Mouse (Mus musculus) right cerebral cortex, postnatal 10 days (tissue): ENCODE measurements around the gene 1700007K13Rik.

ENCODE experiments used
- DNase-seq, 2 experiments: peaks; one replicate each; pipeline ENCODE4 v3.0.0; 2021; ENCODE audit warnings: low spot score in 2 of 2

1700007K13Rik gene

DNA sequence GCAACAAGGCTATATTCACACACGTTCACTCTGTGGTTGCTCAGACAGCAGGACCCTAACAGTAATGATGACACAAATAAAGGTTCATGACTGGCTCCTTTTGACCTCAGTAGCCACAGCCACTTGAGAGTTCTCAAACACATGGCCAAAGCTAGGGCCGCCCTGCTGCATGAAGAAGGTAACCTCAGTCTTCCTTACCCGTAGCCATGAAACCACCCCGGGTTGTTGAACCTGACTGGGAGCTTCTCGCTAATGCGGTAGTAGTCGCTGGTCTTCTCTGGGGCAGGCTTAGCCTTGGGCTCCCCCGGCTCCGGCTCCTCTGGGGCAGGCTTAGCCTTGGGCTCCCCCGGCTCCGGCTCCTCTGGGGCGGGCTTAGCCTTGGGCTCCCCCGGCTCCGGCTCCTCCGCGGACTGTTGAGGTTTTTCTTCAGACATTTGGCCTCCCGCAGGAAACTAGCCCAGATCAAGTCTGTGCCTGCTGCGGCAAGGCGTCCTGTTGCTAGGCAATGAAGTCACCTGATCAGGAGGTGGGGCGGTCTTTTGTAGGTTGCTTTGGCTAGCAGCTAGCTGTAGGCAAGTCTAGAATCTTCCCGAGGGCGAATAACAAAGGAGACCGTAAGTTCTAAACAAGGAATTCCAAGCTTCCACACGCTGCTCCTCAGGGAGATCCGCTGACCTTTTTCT lies at the start of gene 1700007K13Rik:
Gene 1700007K13Rik (minus strand): TSS at position 497 of the 683 bp plus-strand sequence.
- peak; percentile 80 to 86 for DNase-seq

DNA sequence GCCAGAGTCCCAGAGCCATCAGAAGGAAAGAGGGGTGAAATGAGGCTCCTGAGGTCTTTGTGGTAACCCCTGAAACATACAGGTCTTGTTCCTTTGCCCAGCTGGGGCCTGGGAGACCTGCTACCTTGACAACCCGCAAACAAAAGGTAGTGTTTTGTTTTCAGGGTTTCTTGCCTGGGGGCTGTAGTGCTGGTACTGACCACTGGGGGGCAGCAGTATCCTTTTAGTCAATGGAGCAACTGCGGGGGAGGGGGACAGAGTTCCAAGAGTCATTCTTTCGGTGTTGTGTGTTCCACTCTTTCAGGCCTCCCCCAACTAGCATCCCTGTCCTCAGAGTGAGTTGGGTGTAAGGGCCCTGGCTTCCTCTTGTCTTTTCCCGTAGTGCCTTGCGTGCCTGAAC lies 48.4 kb upstream of the 1700007K13Rik start:
- DNase-seq: peak; percentile 88 to 90

DNA sequence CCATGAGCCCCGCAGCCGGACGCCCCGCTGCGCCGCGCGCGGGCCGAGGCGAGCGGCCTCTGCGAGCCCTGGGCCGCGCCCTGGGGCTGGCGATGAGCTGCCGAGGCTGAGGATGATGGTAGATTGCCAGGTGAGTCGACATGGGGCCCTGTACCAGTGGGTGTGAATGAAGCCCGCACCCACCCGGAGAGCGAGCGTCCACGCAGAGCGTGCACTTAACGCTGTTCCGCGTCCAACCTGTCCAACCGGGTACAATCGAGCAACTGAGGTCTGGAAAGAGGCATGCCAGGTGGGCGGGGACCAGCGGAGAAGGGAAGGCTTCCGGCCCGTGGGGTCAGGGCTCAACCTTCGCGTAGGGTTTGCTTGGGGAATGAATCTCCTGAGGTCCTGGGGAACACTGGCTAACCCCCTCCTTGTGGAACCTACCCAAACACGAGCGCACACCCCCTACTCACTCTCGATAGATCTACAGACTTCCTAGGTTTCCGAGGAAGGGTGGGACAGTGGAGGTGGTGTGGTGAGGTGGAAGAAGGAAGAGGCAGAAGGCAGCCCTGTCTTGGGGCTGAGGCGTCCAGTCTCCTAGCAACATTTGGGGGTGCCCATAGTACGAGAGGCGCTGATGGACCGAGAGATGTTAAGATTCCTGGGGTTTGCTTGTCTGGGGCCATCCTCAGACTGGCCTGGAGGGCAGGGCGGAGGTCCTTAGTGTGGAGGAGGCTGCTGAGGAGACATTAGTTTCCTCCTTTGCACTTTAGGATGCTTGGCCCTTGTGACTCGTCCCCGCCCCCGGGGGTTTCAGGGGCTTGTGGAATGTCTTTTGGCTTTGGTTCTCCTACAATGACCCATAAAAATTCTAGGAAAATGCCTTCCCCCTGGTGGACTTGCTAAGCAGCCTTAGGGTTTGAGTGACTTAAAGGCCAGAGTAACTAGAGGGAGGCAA lies 47.6 kb upstream of the 1700007K13Rik start:
- DNase-seq: peak; percentile 53 to 59

DNA sequence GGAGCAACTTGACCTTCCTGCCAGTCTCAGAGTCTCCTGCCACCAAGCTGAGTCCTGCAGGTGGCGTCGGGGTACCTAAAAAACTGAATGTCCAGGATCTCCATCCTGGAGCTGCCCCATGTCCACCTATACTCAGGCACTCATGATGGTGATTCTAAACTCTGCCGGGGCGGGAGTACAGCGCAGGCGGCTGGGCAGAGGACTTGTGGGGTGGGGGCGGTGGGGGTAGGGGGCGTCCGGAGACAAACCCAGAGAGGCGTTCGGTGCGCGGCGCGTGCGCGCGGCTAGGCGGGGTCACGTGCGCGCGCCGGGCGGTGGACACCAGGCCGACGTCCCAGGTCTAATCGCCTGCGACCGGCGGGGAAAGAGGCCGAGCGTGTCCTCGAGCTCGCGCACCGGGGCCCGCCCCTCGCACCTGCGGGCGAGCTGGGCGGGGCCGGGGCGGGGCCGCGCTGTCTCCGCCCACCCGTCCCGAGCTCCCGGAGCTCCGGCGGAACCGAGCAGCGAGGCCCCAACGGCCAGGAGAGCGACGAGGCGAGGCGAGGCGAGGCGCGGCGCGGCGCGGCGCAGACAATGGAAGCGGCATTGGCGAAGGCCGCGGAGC lies 46.8 kb upstream of the 1700007K13Rik start, which contains the start of gene Ralgds:
Gene Ralgds (plus strand): TSS at position 328 of the 604 bp plus-strand sequence.
- peak; percentile 70 to 75 for DNase-seq

DNA sequence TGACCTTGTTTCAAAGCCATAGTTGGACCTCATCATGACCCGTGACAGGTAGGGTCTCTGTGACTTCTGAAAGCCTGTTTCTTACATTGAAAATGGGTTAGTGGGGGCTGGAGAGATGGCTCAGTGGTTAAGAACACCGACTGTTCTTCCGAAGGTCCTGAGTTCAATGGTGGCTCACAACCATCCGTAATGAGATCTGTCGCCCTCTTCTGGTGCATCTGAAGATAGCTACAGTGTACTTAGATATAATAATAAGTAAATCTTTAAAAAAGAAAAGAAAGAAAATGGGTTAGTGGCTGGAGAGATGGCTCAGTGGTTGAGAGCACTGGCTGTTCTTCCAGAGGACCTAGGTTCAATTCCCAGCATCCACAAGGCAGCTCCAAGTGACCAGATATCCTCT lies 45.5 kb upstream of the 1700007K13Rik start:
- peak in 1 of 2 experiments; percentile 24 for DNase-seq

DNA sequence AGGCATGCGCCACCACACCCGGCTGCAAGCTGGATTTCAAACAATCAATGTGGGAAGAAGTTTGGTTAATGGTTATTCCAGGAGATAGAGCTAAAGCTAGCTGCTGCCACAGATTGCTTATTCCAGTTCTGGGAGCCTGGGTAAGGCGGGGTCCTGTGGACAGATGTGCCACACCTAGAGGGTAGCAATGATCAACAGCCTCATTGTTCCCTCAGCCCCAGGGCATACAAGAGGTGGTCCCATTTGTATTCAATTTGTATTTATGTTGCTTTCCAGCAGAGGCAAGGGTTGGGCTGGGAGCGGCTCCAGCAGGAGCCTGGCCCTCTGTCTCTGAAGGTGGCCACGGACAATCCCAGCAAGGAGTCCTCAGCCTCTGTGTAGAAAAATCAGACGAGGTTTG lies 40.2 kb upstream of the 1700007K13Rik start:
- peak; percentile 2 to 8 for DNase-seq

DNA sequence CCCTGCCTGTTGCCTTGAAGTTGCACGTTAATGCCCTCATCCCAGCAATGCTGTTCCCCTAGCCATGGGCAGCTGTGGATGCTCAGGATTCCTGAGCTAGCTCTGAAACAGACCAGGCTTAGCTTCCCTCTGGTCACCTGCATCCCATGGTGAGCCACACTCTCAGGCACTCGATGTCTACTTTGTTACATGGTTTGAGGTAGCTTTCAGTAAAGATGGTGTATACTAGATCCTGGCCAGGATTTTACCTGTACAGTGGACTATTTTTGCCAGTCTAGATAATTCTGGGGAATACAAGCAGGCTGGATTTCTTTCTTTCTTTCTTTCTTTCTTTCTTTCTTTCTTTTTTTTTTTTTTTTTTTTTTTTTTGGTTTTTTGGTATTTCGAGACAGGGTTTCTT lies 39.7 kb upstream of the 1700007K13Rik start, which contains the start of gene Gm10134:
Gene Gm10134 (plus strand): TSS at position 301 of the 400 bp plus-strand sequence.
- peak in 1 of 2 experiments; percentile 10 for DNase-seq

DNA sequence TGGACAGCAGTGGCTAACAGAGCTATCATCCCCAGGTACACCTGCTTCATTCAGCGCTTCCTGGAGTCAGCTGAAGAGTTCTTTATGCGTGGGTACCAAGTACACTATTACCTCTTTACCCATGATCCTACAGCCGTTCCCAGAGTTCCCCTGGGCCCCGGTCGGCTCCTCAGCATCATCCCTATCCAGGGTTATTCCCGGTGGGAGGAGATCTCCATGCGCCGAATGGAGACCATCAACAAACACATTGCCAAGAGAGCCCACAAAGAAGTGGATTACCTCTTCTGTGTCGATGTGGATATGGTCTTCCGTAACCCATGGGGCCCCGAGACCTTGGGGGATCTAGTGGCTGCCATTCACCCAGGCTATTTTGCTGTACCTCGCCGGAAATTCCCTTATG lies 38.5 kb upstream of the 1700007K13Rik start:
- DNase-seq: peak; percentile 7 to 10

DNA sequence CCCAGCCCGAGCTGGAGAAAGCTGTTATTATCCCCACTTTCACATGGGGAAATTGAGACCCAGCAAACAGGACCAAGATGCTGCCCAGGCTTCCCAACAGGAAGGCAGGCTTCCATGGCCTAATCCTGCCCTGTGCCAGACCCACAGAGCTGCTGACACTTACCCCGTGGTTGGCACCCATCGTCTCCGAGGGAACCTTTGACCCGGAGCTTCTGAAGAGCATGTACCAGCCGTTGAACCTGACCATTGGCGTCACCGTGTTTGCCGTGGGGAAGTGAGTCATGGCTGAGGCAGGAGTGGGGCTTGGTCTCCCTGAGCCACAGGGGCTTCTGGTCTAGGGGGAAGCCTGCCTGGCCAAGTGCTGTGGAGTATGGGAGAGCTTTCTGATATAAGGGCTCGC lies 36.9 kb upstream of the 1700007K13Rik start:
- peak in 1 of 2 experiments; percentile 16 for DNase-seq

DNA sequence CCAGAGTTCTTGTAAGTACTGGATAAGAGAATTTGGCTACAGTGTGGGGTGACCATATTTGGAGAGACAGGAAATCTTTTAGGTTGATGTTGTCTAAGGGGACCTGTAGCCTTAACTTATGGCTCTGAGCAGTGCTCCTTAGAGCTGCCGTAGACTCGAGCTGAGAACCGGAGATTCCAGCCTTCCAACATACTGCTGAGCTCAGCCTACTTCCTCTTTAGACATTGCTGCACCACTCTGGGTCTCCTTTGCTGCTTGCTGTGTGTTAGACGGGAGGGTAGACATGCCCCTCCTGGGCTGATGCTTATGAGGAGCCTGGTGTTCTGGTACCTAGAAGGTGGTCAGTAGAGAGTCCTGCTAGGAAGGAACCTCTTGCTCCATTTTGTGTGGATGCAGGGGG lies 32.3 kb upstream of the 1700007K13Rik start:
- DNase-seq: peak; percentile 15 to 19

DNA sequence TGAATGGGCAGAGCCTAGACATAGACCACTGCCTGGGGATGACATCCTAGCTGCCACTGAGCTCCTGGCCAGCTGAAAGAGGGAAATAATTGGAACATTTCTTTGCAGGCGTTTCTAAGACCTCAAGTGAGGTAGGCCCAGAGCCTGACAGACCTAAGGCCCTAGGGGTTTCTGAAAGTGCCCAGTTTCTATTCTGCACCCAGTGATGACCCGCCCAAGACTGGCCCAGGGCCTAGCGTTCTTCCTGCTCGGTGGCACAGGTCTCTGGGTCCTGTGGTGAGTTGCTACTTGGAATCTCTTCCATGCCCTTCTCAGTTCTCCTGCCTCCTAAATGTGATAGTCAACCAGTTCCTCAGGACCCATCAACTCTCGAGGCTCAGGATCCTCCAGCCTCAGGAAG lies 31.4 kb upstream of the 1700007K13Rik start:
- peak; percentile 4 to 14 for DNase-seq

DNA sequence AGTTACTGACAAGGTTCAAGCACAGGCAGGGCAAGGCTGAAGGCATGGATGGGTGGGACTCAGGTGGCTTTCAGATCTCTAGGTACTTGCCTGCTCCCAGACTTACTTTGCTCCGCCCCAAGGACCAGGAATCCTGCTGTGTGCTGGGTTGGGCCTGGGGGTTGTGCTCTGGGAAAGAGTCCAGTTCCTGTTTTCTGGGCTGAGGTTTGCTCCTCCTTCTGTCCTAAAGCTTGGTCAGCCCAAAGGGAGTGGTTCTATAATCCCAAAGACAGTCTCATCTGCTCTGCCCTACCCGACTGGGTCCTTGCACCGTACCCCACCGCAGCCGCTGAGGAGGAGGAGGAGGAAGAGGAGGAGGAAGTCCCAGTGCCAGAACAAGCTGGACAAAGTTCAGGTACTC lies 30.5 kb upstream of the 1700007K13Rik start, which contains the start of gene Gbgt1:
Gene Gbgt1 (plus strand): TSS at position 221 of the 400 bp plus-strand sequence.
- DNase-seq: peak; percentile 16 to 20

DNA sequence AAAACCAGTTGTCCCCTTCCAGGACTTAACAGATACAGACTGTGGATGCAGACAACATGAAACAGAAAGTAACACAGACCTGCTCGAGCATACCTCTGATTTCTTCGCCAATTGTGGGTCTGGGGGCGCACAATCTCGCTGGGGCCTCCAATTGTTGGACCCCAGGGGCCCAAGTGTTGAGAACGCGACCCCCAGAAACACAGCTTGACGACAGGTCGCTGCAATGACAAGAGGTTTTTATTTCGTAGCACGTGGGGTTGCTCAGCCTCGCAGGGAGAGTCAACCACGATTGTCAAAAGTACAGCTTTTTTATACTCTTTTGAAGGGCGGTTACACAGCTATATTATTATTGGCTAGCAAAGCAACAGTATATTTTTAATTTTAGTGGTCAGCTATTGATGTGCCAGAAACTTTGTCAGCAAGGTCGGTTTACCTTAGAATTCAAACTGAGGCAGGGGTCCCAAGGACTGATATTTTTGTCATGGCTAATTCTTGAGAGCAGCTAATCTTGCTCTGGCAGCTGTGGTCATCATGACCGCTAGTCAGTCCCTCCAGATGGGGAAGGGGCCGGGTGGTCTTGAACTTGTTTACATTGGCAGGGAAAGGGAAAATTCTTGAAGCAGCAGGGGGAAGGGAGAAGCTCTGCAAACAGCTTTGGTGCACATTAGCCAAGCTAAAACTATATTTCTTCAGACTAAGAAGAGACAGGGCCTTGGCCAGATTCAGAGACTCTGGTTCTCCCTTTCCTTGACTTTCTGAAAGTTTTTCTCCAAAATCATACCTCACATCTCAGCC lies 29.9 kb upstream of the 1700007K13Rik start:
- DNase-seq: peak; percentile 6 to 11

DNA sequence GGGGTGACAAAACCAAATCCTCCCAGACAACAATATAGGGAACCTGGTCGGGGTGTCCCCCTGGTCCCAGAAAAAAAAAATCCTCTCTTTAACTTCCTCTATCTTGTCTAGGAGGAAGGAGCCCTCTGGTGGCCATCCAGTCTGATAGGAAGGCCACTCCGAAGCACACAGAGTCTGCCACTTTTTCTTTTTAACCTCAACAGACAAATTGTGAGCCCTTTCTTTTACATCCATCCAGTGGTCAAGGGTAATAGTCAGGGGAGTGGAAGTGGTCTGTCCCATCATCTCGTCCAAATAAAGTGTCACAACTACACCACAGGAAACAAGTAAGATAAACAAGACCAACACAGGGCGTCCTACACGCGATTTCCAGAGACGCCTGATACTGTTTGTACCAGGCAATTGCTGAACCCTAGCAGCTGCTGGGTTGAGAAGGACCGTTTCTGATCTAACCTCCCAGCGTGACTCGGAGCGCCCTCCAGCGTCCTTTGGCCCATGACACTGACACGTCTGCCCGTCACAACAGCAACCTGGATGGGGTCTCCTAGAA lies 29.1 kb upstream of the 1700007K13Rik start:
- DNase-seq: peak; percentile 40 to 57

DNA sequence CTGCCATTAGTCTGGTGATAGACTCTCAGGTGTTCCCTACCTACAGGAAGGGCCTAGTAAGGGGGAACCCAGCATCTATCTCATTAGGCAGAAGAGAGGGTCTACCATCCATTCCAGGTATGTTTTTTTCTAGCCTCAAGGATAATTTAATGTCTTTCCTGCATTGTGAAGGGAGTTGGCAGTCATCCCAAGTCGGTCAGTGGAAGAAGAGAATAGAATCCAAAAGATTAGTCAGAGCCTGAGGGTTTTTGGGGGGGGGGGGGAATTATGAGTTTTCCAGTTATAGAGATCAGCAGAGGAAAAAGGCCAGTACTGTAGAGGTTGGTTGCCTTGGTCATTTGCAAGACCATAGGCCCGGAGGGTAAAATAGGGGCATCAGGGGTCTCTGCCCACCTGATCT lies 28.4 kb upstream of the 1700007K13Rik start:
- peak; percentile 18 to 21 for DNase-seq

DNA sequence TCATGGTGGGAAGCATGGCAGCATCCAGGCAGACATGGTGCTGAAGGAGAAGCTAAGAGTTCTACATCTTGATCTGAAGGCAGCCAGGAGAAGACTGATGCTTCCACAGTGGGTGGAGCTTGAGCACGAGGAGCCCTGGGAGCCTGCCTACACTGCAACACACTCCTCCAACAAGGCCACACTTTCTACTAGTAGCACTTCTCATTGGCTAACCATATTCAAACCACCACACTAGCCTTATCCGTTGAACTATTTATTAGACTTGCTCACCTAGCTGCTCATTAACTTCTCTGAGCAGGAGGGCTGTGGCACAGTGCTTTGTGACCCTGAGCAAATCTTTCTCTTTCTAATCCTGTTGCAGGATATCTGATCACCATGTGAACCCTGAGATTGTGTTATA lies 17.7 kb upstream of the 1700007K13Rik start:
- DNase-seq: peak in 1 of 2 experiments; percentile 4

DNA sequence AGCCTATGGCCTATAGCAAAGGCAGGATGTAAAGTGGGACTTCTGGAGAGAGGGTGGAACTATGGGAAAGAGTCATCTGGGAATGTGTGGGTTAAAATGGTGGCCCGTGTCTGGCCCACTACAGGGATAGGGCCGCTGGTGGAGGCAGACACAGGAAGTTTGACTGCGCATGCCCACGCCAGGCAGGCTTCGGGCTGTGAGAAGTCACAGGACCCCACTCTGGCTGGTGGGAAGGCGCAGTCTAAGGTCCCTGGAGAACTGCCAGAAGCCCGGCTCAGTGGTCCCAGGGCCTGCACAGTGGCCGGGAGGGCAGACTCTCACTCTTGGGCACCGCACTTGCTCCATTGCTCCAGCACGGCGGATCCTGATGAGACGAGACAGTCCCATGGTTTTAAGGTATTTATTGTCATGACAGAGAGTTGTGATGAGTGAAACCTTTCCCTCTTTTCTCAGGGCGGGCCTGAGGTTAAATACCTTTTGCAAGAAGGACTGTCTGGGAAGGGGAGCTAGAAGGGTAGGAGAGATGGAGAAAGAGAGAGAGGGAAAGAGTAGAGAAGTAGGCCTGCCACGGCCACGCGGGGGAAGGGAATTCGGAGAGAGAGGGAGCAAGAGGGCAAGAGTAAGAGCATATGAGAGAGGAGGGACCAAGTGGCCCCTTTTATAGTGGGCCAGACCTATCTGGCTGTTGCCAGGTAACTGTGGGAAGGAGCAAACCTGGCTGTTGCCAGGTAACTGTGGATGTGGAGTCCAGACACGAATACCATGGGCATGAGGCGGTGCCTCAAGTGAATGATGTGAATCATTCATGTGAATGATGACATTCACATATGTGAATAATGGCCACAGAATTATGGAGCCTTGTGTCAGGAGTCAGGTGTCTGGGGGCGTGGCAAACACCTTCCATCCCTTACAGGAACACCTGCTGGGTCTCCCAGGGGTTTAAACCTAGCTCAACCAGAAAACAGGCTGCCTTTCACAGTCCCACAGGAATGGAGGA lies 13.4 kb upstream of the 1700007K13Rik start:
- peak; percentile 33 to 44 for DNase-seq

DNA sequence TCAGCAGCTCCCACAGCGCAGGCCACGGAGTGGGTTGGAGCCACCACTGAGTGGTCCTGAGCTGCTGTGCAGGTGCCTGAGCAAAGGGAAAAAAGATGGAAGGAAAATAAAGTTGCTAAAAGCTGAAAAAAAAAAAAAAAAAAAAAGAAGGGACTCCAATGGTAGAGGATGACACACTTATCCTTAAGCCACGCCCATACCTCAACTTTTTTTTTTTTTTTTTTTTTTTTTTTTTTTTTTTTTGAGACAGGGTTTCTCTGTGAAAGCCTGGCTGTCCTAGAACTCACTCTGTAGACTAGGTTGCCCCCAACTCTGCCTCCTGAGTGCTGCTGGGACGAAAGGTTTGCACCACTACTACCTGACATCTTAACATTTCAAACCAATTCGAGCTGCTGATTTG lies 11.9 kb upstream of the 1700007K13Rik start:
- DNase-seq: peak; percentile 2 to 3

DNA sequence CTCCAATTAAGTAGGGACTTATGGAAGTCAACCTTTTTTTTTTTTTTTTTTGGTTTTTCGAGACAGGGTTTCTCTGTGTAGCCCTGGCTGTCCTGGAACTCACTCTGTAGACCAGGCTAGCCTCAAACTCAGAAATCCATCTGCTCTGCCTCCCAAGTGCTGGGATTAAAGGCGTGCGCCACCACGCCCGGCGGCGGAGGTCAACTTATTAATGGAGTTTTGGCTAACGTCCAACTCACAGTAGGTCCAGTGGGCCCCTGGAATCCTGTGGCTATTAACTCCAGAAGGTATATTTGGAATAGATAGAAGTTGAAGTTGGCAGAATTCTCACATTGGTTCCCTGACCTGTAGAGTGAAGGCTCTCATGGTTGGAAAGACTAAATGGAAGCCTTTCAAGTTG lies 5.9 kb upstream of the 1700007K13Rik start:
- peak; percentile 23 to 25 for DNase-seq
